Mouse (Mus musculus) intestine, postnatal 0 days (tissue): ENCODE data around the gene Fgfr2. TPM values are rescaled to one million over a fixed set of nuclear protein-coding genes. Genes with fewer than 3 reads are reported as not detected.

Source experiments
- ATAC-seq: fragments of 200-750 bp; cut with Nextera tagmentation; 2 replicates; pipeline ENCODE4 v1.8.0; 2017; ENCODE audit warnings: mild to moderate bottlenecking, moderate TSS enrichment, moderate library complexity
- H3K27ac ChIP-seq: fragments of 300-500 bp; sonication (generic); 2 replicates; pipeline ENCODE4 v1.5.1; 2014; ENCODE audit warnings: mild to moderate bottlenecking, low read depth, low read length, moderate library complexity
- H3K27me3 ChIP-seq: fragments of 300-500 bp; sonication (generic); replicated peaks from 2 replicates; pipeline ENCODE4 v1.6.1; 2014; ENCODE audit warnings: low read length, mixed read lengths; ENCODE audit not compliant: control insufficient read depth, insufficient read depth
- H3K36me3 ChIP-seq: fragments of 300-500 bp; sonication (generic); 2 replicates; pipeline ENCODE4 v1.6.1; 2014; ENCODE audit warnings: mild to moderate bottlenecking, moderate library complexity; ENCODE audit not compliant: control insufficient read depth, insufficient read depth
- H3K4me1 ChIP-seq: fragments of 300-500 bp; sonication (generic); replicated peaks from 2 replicates; pipeline ENCODE4 v1.6.1; 2014; ENCODE audit warnings: antibody characterized with exemption, low read length, mixed read lengths; ENCODE audit not compliant: control insufficient read depth, insufficient read depth
- H3K4me2 ChIP-seq: fragments of 300-500 bp; sonication (generic); replicated peaks from 2 replicates; pipeline ENCODE4 v1.6.1; 2014; ENCODE audit warnings: low read depth, mild to moderate bottlenecking, moderate library complexity
- H3K4me3 ChIP-seq: fragments of 300-500 bp; sonication (generic); 2 replicates; pipeline ENCODE4 v1.5.1; 2014; ENCODE audit warnings: low read depth, low read length
- H3K9ac ChIP-seq: fragments of 300-500 bp; sonication (generic); 2 replicates; pipeline ENCODE4 v1.6.1; 2014; ENCODE audit warnings: mild to moderate bottlenecking, low read depth, low read length
- H3K9me3 ChIP-seq: fragments of 300-500 bp; sonication (generic); 2 replicates; pipeline ENCODE4 v1.6.1; 2016; ENCODE audit warnings: mixed run types; ENCODE audit not compliant: control insufficient read depth
- CTCF ChIP-seq: sonication (generic); IDR thresholded peaks from 2 replicates; pipeline ENCODE4 v1.5.1; 2016; ENCODE audit warnings: low read depth, mild to moderate bottlenecking, control low read depth, antibody characterized with exemption, moderate library complexity
- WGBS: fragments of 180-500 bp; shearing (Covaris S2); extraction: QIAGEN DNeasy Blood & Tissue Kit; methylation state at CpG from one replicate; pipeline ENCODE4 v1.1.7; 2014; 5-methylcytosine and 5-hydroxymethylcytosine counted together
- polyA plus RNA-seq: library from polyadenylated mRNA; unstranded; fragments of >200 nt; fragmentation: Nextera tagmentation; extraction: Ambion mirVana; gene quantifications from 2 replicates; pipeline ENCODE4 v1.2.1, GENCODE M21; 2015

Gene Fgfr2
- polyA plus RNA-seq, 1 experiment from 2014 or later, result 29.5 TPM

DNA sequence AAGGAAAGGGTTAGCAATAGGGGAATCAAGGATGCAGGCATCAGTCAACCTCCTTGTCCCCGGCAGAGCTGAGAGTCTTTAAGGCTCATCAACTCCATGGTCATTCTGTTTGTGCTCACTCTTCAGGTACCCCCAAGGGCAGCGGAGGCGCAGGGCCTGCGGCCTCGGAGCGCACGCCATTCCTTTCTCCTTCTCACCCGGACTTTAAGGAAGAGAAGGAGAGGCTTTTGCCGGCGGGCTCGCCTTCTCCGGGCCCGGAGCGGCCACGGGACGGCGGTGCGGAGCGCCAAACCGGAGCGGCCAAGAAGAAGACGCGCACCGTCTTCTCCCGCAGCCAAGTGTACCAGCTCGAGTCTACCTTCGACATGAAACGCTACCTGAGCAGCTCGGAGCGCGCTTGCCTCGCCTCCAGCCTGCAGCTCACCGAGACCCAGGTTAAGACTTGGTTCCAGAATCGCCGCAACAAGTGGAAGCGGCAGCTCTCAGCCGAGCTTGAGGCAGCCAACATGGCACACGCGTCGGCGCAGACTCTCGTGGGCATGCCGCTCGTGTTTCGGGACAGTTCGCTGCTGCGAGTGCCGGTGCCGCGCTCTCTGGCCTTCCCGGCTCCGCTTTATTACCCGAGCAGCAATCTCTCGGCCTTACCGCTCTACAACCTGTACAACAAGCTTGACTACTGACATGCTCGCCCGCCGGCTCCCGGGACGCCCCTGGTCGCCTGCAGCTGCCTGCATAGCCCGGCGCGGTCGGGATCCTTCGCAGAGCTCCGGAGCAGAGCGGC, 1567.7 kb downstream of the Fgfr2 start:
- no peak for ATAC-seq
- under 1% methylated on average over 68 of the region's 68 CpGs for WGBS
- Histone ChIP-seq H3K4me1 (0 out of 2 replicates have a peak, but pooled peaks cover 4% of the 10 kb centered on the region), H3K27ac (no peak overlapping the region), H3K4me3 (peak overlapping the region; percentile 34), H3K9me3 (no peaks in the 10 kb centered on the region), H3K36me3 (no peaks in the 10 kb centered on the region), H3K9ac (no peak overlapping the region), H3K27me3 (peaks cover 90% of the 10 kb centered on the region), H3K4me2 (peak overlapping the region; percentile 45)
- peak; percentile 40; the same call in 1 of the 2 replicates for TF ChIP-seq CTCF

- under 1% methylated on average over 45 of the region's 45 CpGs for WGBS
Observed at GRCm38 (mm10) chr7:131554341-131555180, 1568.6 kb downstream of the Fgfr2 start.

DNA sequence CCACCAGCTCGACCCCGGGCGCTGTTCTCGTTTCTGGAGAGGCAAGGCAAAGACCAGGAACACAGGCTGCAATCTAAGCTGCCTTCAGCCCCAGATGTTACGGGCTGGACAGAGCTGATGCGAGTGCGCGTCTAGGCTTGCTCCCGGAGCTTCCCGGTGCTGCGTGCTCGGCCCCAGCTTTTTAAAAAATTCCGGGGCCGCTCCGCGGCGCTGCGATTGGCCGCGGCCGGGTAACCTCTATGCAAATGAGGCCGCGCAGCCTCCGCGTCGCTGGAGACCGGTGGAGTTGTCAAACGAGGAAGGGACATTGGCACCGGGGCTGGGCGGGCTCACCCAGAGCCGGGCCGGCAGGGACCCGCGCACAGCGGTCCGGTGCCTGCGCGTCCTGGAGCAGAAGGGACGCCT, 1569.4 kb downstream of the Fgfr2 start:
- H3K4me2 ChIP-seq, result peak overlapping the region; percentile 55
- under 1% methylated on average over 37 of the region's 39 CpGs for WGBS
- no peak for TF ChIP-seq CTCF
- H3K27ac ChIP-seq, result no peak overlapping the region
- H3K27me3 ChIP-seq, result peaks cover 98% of the 10 kb centered on the region
- H3K4me3 ChIP-seq, result peak overlapping the region; percentile 33
- peak; percentile 19; the same call in 1 of the 2 replicates for ATAC-seq
- H3K36me3 ChIP-seq, result no peaks in the 10 kb centered on the region
- H3K4me1 ChIP-seq, result 0 out of 2 replicates have a peak, but pooled peaks cover 4% of the 10 kb centered on the region
- no peak overlapping the region for H3K9ac ChIP-seq
- H3K9me3 ChIP-seq, result no peaks in the 10 kb centered on the region

More at GRCm38 (mm10) chr7:131554341-131555180, 1568.6 kb downstream of the Fgfr2 start:
- Histone ChIP-seq H3K4me2 (peak overlapping the region; percentile 55), H3K9me3 (no peaks in the 10 kb centered on the region), H3K4me3 (peak overlapping the region; percentile 33), H3K9ac (0 out of 2 replicates have a peak overlapping the region, but pooled peaks have one; percentile 11), H3K27me3 (peaks cover 99% of the 10 kb centered on the region), H3K27ac (no peak overlapping the region), H3K36me3 (no peaks in the 10 kb centered on the region), H3K4me1 (0 out of 2 replicates have a peak, but pooled peaks cover 4% of the 10 kb centered on the region)
- no peak for ATAC-seq
- no peak for TF ChIP-seq CTCF

GRCm38 (mm10) chr7:131552781-131553180, 1570.4 kb downstream of the Fgfr2 start:
- ATAC-seq, result no peak
- Histone ChIP-seq H3K9ac (no peak overlapping the region), H3K4me3 (no peak overlapping the region), H3K4me2 (no peak overlapping the region), H3K27me3 (peaks cover 98% of the 10 kb centered on the region), H3K9me3 (no peaks in the 10 kb centered on the region), H3K36me3 (no peaks in the 10 kb centered on the region), H3K4me1 (0 out of 2 replicates have a peak, but pooled peaks cover 4% of the 10 kb centered on the region), H3K27ac (no peak overlapping the region)
- under 1% methylated on average over 5 of the region's 5 CpGs for WGBS
- TF ChIP-seq CTCF, result no peak

DNA sequence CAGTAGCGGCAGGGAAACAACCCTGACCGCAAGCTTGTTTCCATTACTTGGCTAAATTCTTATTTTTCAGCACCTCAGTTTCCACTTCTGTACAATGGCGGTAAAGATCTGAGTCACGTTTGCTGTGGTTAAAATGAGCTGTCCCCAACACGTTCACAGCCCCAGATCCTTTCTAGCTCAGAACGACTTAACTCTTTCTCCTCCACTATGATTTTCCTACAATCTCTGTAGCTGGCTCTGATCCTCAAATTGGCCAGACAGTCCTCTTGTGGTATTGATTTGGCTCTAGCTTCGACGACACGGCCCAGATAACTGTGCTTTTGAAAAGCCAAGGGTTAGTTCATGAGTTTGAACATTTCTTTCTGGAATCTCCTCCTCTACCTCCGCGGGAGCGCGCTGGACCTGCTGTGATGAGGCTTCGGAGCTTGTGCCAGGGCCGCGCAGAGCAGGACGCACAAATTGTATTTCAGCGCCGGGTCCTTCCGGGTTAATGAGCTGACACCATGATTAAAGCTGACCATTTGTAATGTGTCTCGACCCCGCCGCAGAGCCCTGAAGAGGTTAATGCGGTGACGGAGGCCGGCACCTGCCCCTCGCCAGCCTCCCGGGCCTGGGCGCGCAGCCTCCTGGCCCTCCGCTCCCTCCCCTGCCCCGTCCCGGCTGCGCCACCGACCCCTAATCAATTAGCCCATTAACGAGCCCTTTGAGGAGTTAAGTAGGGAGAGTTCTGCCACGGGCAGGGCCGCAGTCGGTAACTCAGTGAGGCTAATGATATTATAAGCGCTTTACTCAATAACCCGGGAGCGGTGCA, 1571.0 kb downstream of the Fgfr2 start:
- 2% methylated on average over 42 of the region's 42 CpGs for WGBS
- Histone ChIP-seq H3K4me3 (no peak overlapping the region), H3K27ac (no peak overlapping the region), H3K27me3 (peaks cover 98% of the 10 kb centered on the region), H3K4me2 (no peak overlapping the region), H3K9ac (no peak overlapping the region), H3K9me3 (no peaks in the 10 kb centered on the region), H3K36me3 (no peaks in the 10 kb centered on the region), H3K4me1 (0 out of 2 replicates have a peak, but pooled peaks cover 4% of the 10 kb centered on the region)
- no peak for TF ChIP-seq CTCF
- ATAC-seq, result no peak
